Mouse (Mus musculus) right cerebral cortex, postnatal 36 days (tissue): Measurements from ENCODE around the gene Hdac4.

ENCODE experiments used
- DNase-seq, 2 experiments: peaks; one replicate each; pipeline ENCODE4 v3.0.0; 2022; ENCODE audit warnings: low spot score in 2 of 2, mixed read lengths in 1 of 2

Gene Hdac4

DNA sequence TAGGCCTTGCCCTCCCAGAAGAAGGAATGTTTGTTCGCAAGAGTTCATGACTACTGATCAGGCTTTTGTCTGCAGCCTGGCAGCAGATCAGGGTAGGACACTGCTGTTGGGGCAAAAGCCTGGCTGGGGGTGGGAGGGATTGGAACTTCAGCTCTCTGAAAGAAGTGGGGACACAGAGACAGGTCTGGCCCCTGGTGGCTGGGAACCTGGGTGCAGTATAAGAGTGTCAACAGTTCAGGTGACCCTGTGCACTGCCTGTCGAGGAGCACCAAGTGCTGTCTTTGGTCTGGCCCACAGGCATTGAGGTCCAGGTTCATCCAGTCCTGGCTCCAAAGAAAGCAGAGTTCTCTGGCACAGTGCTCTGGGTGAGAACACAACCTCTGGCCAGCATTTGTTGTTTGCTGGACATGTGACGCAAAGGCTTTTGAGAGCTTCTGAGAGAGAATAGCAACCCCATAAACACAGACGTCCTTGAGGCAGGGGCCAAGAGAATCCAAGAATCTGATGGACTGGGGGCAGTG is 95.1 kb downstream of the Hdac4 start:
- peak; percentile 25 to 57 for DNase-seq

DNA sequence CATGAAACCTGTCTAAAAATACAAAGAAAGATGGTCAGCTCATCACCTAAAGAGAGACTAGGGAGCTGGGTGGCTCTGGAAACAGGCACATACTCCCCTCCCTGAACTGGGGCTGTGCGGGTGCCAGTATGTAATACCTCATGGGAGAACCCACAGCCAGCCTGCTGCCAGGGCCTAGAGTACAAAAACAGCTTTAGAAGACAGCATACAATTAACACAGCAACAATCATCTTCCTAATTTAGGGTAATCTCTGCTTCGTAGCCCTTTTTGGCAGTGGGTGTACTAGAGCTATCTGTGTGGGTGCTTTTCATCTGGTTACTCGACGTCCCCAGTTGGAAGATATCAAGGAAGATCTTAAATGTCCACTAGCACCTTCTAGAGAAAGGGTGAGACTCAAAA is 95.5 kb downstream of the Hdac4 start:
- peak; percentile 39 to 59 for DNase-seq

GRCm38 (mm10) chr1:92099502-92099901 is 96.0 kb downstream of the Hdac4 start:
- no peak for DNase-seq

DNA sequence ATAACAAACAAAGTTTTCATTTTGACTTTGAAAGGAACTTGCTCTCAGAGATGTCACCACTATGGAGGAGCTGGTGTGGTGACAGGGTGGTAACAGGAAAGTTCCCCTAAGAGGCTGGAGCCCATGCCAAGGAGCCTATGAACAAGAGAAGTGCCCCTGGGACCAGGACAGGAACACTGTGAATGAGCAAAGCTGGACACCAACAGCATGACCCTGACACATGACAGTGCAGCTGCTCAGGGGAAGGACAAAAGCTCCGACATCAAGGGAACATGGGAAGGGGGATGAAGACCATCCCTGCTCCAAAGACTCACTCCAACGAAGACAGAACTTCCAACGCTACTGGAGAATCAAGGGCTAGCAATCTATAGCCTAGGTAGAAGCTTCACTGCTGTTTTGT is 97.0 kb downstream of the Hdac4 start:
- DNase-seq = no peak

- no peak for DNase-seq
These were observed 98.4 kb downstream of the Hdac4 start for GRCm38 (mm10) chr1:92096991-92097525.

DNA sequence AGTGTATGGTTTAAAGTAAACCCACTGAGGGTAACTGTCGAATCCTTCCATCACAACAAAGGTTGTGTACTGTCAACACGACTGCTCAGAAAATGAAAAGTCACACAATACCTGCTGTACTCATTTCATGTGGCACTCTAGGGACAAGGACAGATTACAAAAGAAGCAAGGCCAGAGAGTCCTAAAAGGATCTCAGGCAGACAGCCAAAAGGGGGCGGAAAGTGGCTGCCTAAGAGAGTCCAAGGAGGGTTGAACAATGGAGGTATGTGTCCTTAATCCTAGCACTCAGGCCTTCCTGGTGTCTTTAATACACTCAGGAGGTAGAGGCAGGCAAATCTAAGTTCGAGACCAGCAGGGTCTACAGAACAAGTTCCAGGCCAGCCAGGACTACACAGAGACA is 103.2 kb downstream of the Hdac4 start:
- DNase-seq = no peak

DNA sequence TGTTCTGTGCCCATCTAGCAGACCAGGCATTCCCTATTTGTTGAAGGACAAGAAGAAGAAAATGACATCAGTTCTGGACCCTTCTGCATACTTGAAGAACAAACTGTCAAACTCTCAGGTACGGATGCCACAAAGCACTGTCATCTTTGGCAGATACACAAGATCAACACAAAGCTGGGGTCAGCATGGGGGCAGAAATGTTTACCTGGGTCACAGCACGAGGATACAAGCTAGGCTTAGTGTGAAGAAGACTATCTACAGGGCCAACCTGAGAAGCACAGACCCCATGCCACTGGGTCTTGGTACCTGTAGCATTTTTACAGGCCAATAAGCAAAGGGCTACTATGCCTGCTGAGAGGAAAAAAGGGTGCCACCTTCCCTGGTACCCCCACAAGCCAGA is 107.7 kb downstream of the Hdac4 start:
- DNase-seq = no peak

DNA sequence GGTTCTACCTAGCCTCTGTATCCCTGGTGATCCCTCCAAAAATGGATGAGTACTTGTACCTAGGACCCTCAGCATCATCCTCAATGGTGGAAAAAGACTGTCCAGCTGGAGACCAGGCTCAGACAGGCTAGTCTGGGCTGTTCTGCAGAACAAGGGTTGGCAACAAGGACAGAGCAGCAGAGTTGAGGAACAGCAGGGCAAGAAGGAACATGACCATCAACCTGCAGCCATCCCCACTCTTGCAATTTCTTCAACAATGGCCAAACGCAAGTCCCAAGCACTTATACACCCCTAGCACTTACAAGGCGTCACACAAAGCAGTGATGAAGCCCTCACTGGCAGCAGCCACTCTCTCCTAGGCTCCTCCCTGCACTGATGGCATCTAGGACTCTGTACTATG is 108.2 kb downstream of the Hdac4 start:
- no peak for DNase-seq

- DNase-seq = no peak
These were observed 108.7 kb downstream of the Hdac4 start for GRCm38 (mm10) chr1:92086841-92087240.

DNA sequence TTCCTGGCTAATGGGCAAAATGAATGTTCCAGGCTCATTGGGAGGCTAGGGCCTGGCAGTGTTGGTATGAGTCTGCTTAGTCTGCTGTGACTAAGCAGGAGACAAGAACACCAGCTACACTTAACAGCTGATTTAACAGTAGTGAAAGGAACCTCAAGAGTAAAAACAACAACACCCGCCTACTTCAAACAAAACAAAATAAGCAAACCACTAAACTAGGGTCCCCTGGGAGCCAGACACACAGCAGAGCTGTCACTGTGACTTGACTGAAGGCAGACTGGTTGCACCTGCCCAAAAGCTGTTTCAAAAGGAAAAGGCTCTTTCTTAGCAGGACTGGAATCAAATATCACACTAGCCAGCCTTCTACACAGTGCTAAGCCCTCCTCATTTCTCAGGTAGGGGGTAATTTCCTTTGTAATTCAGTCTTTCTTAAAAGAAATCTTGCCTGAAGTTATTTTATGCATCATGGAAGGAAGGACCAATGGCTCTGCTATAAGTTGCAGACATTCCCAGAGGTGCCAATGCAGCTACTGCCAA is 109.2 kb downstream of the Hdac4 start:
- no peak for DNase-seq

DNA sequence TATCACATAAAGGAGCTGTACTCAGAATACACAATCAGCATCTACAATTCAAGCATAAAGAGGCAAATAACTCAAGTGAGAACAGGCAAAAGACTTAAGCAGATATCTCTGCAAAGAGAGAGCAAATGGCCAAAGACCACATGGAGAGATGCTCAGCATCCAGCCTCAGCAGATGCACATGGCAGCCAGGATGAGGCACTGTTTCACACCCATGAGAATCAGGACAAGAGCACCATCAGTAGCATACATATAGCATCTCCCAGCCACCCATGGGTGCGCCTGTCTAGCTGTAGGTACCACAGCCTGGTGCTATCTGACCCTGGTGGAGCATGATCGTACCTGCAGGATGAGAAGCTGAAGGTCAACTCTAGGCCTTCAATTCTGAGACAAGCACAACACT is 110.8 kb downstream of the Hdac4 start:
- no peak for DNase-seq

DNA sequence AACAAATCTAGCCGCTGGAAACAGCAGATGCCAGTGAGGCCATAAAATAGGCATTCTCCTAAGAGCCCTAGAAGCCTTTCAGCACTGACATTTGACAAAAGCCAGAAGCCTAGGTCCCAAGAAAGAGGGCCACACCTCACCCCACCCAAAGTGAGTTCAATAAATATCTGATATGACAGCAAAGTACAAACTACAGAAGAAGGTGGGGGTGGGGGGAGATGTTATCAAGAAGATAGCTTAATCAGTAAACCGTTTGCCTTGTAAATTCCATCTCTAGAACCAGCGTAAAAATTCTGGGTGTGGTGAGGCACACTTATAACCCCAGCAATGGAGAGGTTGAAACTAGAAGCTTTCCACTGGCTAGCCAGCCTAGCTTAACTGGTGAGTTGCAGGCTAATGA is 111.5 kb downstream of the Hdac4 start:
- no peak for DNase-seq

DNA sequence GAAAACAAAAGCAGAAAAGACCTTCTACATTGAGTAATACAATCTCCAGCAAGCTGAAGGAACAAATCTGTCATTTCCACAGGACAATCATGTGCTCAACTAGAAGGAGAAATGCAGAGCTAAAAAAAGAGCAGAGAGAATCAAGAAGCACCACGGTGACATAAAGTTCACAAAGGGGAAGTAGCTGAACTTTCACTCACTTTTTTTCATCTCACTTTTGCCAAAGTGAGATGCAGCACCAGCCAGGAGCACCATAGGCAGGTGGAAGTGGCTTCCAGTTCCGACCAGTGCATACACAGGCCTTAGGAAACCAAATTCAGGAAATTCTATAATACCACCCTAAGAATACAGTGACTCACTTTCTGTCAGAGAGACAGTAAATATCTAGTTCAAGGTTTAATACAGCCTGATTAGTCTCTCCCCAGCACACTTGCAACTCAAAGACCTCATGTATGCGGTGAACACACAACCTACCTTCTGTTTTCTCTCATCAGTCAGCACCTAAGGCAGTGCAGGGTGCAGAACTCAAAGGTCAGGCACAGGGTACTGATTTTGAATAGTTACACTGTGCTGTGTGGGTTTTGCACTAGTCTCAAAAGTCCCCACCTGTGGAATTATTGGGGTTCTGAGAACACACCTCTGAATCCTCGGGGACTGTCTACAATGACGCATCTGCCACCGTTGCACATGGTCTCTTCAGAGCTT is 112.5 kb downstream of the Hdac4 start:
- DNase-seq = no peak

DNA sequence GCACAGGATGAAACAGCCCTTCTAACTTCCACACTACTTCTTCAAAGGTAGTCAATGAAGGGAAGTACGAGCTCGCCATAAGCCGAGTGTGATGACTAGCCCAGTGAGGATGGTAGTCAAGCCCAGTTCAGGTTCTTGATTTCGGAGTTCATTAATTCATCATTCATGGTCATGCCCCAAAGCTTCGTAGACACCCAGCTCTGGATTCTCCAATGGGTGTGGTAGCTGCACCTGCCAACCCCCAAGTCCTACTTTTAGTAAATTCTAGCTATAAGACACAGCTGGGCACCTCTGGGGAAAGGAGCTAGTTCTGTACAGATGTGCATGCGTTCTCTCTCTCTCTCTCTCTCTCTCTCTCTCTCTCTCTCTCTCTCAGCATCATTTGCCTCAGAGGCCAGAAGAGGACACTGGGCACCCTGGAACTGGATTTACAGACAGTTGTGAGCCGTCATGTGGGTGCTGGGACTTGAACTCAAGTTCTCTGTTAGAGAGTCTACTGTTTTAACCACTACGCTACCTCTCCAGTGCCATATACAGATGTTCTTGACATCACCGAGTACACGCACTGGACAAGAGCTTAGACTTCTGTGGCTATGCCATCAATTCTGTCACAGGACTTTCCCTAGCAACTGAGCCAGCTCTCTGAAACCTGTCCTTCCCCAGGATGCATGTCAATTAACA is 113.2 kb downstream of the Hdac4 start:
- DNase-seq = no peak

- no peak for DNase-seq
These were observed 115.4 kb downstream of the Hdac4 start for GRCm38 (mm10) chr1:92079982-92080537.

DNA sequence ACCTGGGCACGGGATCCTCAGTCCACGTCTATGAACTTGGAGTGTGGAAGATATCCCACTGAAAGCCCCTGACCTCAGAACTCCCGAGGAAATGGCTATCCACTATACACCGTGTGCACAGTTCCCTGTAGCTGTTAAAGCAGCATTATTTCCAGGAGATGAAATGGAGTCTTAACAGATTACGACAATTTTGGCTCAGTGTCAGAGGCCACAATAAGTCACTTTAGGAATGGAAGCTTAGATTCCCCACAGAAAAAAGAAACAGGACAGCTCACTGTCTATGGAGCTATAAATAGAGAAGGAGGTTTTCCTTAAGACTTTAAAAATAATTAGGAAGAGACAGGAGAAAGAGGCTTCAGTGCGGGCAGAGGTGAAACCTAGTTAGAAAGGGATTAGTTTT is 120.2 kb downstream of the Hdac4 start:
- DNase-seq = no peak

DNA sequence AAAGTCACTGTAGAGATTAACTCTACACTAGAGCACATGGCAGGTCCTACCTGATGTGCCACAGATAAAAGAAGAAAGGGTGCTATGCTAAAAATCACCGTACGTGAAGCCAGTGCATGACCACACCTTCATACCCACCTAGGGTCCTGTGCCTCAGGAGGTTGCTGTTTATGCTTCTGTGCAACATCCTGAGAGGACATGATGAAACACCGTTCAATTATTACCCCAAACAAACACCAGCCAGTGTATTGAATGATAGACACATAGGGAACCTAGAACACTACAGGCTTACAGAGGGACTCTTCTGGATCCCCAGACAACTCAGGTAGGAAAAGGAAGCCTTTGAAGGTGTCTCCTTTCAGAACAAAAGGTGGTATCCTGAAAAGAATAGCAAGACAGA is 120.8 kb downstream of the Hdac4 start:
- no peak for DNase-seq

GRCm38 (mm10) chr1:92069932-92070677 is 125.4 kb downstream of the Hdac4 start:
- DNase-seq = no peak

- DNase-seq = no peak
These were observed 126.0 kb downstream of the Hdac4 start for GRCm38 (mm10) chr1:92069464-92069863.

GRCm38 (mm10) chr1:92064307-92064706 is 131.2 kb downstream of the Hdac4 start:
- no peak for DNase-seq

DNA sequence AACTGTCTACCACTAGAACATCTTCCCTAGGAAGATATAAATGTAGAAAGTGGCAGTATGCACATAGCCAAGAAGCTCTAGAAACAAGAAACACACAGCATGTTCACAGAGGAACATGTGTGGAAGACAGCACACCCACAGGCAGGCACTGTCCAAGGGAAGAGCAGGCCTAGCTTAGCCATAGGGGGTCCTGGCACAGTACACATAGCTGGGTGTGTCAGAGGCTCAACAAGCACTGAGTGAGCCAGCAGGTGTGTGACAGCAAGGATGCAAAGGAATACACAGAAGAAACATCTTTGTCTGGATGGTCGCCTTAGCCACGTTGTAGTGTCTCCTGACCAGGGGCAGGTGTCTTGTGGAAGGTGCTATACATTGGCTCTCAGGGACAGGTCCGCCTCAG is 132.2 kb downstream of the Hdac4 start:
- no peak for DNase-seq
